Mouse (Mus musculus): Measurements from ENCODE around the gene Gas2l2.

GRCm38 (mm10) chr11:83462711-83463244, 33.5 kb upstream of the Gas2l2 start, which contains the start of gene Mmp28:
- no peak for TF ChIP-seq CTCF (IDR thresholded peaks at IDR 0.05; ENCODE audit: insufficient read depth, low read depth, low read length)
- TF ChIP-seq POLR2A (IDR thresholded peaks at IDR 0.05; ENCODE audit: insufficient read depth, low read depth, low read length): no peak
